Mouse (Mus musculus) midbrain, embryonic 10.5 days (tissue): ENCODE data around the gene Nip7. TPM values are rescaled to one million over a fixed set of nuclear protein-coding genes. Genes with fewer than 3 reads are reported as not detected.

Experiments
- microRNA-seq: library from miRNA; unstranded; fragments of <30 nt; microRNA quantifications from one replicate; pipeline ENCODE4, GENCODE M21; 2017
- polyA plus RNA-seq: library from polyadenylated mRNA; unstranded; fragments of >200 nt; fragmentation: Nextera tagmentation; extraction: Ambion mirVana; gene quantifications from 2 replicates; pipeline ENCODE4 v1.2.1, GENCODE M21; 2016

Gene Nip7
- polyA plus RNA-seq, 1 experiment from 2014 or later = 125 TPM

Small RNA genes within 50 kb of the gene (microRNA-seq; reads per million reads assigned to microRNA genes)
- 2.1 reads per million for gene Mir7075

Other genes with a start within 250 kb of the Nip7 start
- gene Has3, start 186.6 kb upstream of the Nip7 start, polyA plus RNA-seq = 0.07 and 0.12 TPM in 2 replicates
- gene Utp4, start 163.2 kb upstream of the Nip7 start, polyA plus RNA-seq = 77.6 and 93.7 TPM in 2 replicates
- gene Sntb2, start 121.1 kb upstream of the Nip7 start, polyA plus RNA-seq = 8.2 and 9.2 TPM in 2 replicates
- gene Vps4a, start 25.7 kb upstream of the Nip7 start, polyA plus RNA-seq = 68.0 and 80.2 TPM in 2 replicates
- gene Pdf, start 8.3 kb upstream of the Nip7 start, polyA plus RNA-seq = 44.2 and 48.1 TPM in 2 replicates
- 38.2 and 40.8 TPM in 2 replicates for gene Cog8, start 188 bp upstream of the Nip7 start, polyA plus RNA-seq
- not detected in 2 replicates for gene Tmed6, start 8.8 kb downstream of the Nip7 start, polyA plus RNA-seq
- gene Terf2, start 39.7 kb downstream of the Nip7 start, polyA plus RNA-seq = 19.1 and 19.6 TPM in 2 replicates
- 164 and 175 TPM in 2 replicates for gene Cyb5b, start 93.8 kb downstream of the Nip7 start, polyA plus RNA-seq
- gene Nfat5, start 236.6 kb downstream of the Nip7 start, polyA plus RNA-seq = 7.8 and 8.2 TPM in 2 replicates